Mouse (Mus musculus) left cerebral cortex, postnatal 4 days (tissue): Measurements from ENCODE around the gene Zfp637. TPM values are rescaled to one million over a fixed set of nuclear protein-coding genes. Genes with fewer than 3 reads are reported as not detected.

Source experiments
- total RNA-seq, 2 experiments: library from RNA; stranded (reverse); gene quantifications; 2 replicates each; pipeline ENCODE4 v1.2.3; 2021

Gene Zfp637
- total RNA-seq, 2 experiments from 2014 or later = 69.2 to 70.2 TPM

Other genes with a start within 250 kb of the Zfp637 start
- 10 to 100 TPM; 21.3 to 22.8 TPM for gene Zfp239, start 20.9 kb downstream of the Zfp637 start, total RNA-seq
- 100 to 1,000 TPM; 201 to 220 TPM for gene Hnrnpf, start 59.1 kb downstream of the Zfp637 start, total RNA-seq
- not detected for gene Fxyd4, start 96.5 kb downstream of the Zfp637 start, total RNA-seq
- 10 to 100 TPM; 31.7 to 35.2 TPM for gene Rasgef1a, start 170.3 kb downstream of the Zfp637 start, total RNA-seq